Mouse (Mus musculus) gastrocnemius, postnatal 14 days (tissue): ENCODE measurements at regions not wholly inside any gene's neighbourhood (a gene's known extent, or its start where the extent isn't known, plus 50 kb on each side); places are given as distances from the start of the nearest gene placed in this dataset.

Experiments
- DNase-seq: peaks from one replicate; pipeline ENCODE4 v3.0.0; 2021; ENCODE audit warnings: mixed read lengths
- intact Hi-C: fragments of 180-260 bp; cut with DNase I; formaldehyde crosslinking; loops from one replicate; pipeline ENCODE4 v1.15.1; 2025; ENCODE audit warnings: low total_unique reads

DNA sequence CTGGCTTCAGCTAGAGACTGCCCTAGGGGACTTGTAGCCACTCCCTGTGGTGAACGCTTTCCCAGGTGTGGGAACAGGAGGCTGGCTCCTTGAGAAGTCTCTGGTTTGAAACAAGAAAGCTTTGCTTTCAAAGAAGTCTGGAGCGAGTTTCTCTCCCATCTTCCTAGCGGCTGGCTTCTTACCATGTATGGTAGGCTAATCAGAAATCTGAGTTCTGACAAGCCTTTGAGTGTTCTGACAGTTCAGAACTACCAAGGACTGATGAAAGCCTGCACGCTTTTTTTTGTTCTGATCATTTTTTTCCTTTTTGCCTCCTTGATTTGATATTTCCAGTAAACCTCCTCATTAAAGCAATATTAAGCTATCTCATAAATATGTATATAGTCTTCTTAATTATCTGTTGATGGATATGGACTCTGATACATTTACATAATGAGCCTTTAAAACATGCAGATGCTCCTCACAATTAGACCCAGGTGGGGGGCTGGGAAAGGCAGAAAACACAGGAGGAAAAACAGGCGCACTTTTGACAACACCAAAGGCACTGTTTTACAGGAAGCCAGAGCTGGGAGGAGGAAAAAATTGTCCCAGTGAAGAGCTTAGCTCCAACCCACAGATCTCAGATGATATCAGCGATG, 95.7 kb upstream of the Plxnc1 start:
- no peak for DNase-seq
- intact Hi-C loops = no loop called here

DNA sequence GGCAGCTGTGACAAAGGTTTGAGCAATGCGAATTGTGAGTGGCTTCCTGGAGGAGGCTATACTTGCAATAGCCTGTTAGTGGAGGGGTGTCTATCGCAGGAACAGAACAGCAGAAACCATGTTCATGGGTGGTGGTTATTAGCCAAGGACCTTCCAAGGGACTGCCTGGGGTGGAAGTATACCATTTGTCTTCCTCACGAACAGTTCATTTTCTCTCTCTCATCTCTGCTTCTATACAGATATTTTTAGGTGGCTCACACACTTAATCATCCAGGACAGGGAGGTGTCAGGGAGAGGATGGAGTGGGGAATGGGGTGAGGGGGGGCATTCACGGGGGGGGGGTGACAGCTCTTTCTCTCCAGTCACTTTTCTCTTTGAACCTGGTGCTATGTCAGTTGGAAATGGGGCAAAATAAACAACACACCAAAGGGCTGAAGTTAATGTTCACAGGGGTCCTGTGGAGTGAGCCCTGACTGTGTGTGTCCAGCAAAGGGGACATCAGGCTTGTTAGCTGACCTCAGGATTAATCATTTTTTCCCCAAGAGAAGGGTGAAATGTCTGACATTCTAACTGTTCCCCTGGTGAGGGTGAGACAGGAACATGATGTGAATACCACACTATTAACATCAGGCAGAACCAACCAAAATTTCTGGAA, 91.5 kb upstream of the Plxnc1 start:
- DNase-seq = no peak
- intact Hi-C loops = no loop called here

GRCm38 (mm10) chr10:95035371-95035770, 90.7 kb upstream of the Plxnc1 start:
- intact Hi-C loops = no loop called here
- no peak for DNase-seq

GRCm38 (mm10) chr10:95034566-95034965, 89.9 kb upstream of the Plxnc1 start:
- intact Hi-C loops = no loop called here
- DNase-seq = no peak

- intact Hi-C loops = no loop called here
- DNase-seq = no peak
Observed at GRCm38 (mm10) chr10:95032760-95033716, 88.4 kb upstream of the Plxnc1 start.

GRCm38 (mm10) chr10:95031371-95031770, 86.7 kb upstream of the Plxnc1 start:
- no peak for DNase-seq
- intact Hi-C loops = no loop called here

- intact Hi-C loops = no loop called here
Observed at GRCm38 (mm10) chr10:95030801-95031200, 86.2 kb upstream of the Plxnc1 start.

GRCm38 (mm10) chr10:95029554-95029953, 84.9 kb upstream of the Plxnc1 start:
- no peak for DNase-seq
- intact Hi-C loops = no loop called here

More at GRCm38 (mm10) chr10:95030801-95031200, 86.2 kb upstream of the Plxnc1 start:
- DNase-seq = no peak

DNA sequence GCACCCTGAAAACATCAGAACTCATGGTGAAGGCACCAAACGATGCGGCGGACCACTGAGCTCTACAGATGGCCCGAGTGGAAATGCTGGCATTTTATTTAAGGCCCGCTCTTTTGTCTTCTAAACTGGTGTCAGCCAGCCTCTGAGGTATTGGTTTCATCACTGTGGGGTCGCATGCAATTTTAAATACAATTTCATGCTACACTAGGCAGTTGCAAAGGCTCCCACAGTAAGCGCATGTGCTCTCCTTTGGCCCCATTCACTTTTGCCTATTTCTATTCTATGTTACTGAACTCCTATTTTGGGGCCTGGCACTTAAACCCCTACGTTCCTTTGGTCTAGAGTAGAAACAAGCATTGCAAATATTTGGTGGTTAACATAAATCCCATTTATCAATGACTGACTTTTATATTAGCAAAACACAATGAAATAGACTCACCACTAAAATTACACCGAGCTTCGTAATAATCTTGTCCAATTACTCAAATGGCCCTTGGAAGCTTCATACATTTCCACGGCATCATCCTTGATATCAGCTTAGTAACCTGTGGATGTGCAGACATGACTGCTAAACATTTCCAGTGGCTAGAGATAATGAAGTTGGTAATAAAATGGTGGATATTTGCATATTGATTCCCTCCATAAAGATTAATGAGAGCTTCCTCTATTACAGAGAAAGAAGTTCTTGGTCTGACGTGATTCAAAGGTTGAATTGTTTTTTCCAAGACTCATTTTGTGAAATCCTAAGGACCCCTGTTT, 81.1 kb upstream of the Plxnc1 start:
- DNase-seq = no peak
- intact Hi-C loops = no loop called here

DNA sequence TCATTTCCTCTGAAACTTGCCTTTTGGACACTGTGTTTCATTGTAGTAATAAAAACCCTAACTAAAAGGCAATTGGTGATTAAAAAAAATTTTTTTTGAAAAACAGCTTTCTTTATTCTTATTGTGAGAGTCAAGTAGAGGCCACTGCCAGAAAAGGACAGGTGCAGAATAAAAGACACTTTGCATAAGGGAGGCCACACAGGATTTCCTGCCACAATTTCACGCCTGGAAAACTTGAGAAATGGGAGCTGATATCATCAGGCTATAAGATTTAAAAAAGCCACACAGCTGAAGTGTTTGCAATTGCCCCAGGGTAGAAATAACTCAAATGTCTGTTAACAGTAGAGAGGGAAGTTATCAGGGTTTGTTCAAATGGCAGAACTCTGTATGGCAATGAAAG, 76.6 kb upstream of the Plxnc1 start:
- intact Hi-C loops = no loop called here
- DNase-seq = no peak

- intact Hi-C loops = no loop called here
- no peak for DNase-seq
Observed at GRCm38 (mm10) chr10:95016896-95017295, 72.3 kb upstream of the Plxnc1 start.

- no peak for DNase-seq
- intact Hi-C loops = no loop called here
Observed at GRCm38 (mm10) chr10:95015298-95015951, 70.8 kb upstream of the Plxnc1 start.

DNA sequence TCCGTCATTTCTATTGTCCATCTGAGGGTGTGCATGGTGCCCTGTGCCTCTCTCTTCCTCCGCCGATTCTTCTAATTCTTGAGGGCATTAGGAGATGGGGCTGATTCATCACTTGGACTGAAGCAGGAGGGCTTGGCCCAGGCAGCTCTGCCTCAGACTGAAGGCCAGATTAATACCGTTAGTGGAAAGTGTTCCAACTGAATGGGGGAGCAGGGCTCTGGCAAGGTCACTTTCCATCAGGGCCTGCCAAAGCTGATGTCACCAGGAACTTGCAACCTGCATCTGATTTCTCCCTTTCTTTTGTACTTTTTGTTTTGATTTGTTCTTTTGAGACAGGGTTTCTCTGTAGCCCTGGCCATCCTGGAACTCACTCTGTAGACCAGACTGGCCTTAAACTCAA, 69.3 kb upstream of the Plxnc1 start:
- peak; percentile 77 for DNase-seq
- intact Hi-C loops = no loop called here

DNA sequence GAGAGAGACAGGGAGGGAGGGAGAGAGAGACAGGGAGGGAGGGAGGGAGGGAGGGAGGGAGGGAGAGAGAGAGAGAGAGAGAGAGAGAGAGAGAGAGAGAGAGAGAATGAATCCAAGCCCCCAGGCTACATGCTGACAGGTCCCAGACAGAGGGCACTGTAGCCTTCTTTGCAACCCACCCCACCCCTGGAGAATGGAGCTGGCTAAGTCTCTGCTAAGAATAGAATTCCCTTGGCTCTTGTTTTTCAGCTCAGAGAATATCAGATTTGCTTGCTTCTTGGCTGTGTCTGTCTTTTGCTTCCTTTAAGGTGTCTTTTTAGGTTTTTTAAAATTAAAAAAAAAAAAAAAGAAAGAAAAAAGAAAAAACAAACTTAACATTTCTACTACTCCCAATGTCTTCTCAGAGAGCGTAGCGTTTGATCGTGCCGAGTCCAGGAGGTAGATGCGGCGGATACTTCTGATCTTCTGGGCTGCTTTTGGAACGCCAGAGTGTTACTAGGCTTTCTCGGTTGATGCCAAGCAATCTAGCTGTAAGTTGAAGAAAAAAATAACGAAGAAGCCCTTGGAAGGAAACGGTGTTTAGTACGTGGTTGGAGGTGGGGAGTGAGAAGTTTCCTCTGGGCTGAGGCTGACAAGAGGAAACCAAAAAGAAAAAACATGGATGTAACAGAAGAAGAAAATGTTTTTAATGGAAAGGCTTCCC, 68.7 kb upstream of the Plxnc1 start:
- no peak for DNase-seq
- intact Hi-C loops = no loop called here

GRCm38 (mm10) chr10:95010333-95010732, 65.7 kb upstream of the Plxnc1 start:
- DNase-seq = no peak
- intact Hi-C loops = no loop called here

- no peak for DNase-seq
- intact Hi-C loops = no loop called here
Observed at GRCm38 (mm10) chr10:95009081-95009480, 64.4 kb upstream of the Plxnc1 start.

- peak; percentile 45 for DNase-seq
- intact Hi-C loops = no loop called here
Observed at GRCm38 (mm10) chr10:95004065-95004763, 59.6 kb upstream of the Plxnc1 start.

DNA sequence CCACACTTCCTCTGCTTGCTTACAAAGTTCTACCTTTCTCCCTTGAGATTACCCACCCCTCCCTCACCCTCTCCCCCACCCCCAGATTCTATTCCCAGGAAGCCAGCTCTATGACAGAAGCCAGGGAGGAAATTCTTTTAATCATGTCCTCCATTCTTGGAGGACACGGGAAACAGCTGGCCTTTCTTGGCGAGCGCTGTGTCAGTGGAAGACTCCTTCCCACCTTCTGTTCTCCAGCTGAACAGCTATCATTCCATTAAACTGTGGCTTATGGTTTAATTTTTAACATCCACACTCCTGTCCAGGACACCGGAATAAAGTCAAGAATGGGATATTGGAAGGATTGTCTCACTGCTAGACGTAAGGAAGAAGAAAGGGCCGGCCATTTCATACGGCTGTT, 59.0 kb upstream of the Plxnc1 start:
- intact Hi-C loops = no loop called here
- DNase-seq = peak; percentile 60
